Mouse (Mus musculus): ENCODE measurements at regions not wholly inside any gene's neighbourhood (a gene's known extent, or its start where the extent isn't known, plus 50 kb on each side); places are given as distances from the start of the nearest gene placed in this dataset.

GRCm38 (mm10) chr5:33512253-33512884, 78.6 kb upstream of the Nkx1-1 start:
- DNase-seq (ENCODE audit: low read depth), result no peak

GRCm38 (mm10) chr5:33511529-33512252, 77.9 kb upstream of the Nkx1-1 start:
- no peak for DNase-seq (ENCODE audit: low read depth)

GRCm38 (mm10) chr5:33505786-33506185, 72.0 kb upstream of the Nkx1-1 start:
- no peak for DNase-seq (ENCODE audit: low read depth)

- DNase-seq (ENCODE audit: low read depth), result no peak
Observed at GRCm38 (mm10) chr5:33501735-33502495, 68.1 kb upstream of the Nkx1-1 start.

- DNase-seq (ENCODE audit: low read depth), result no peak
Observed at GRCm38 (mm10) chr5:33501211-33501610, 67.4 kb upstream of the Nkx1-1 start.

- peak; percentile 6 for DNase-seq (ENCODE audit: low read depth)
Observed at GRCm38 (mm10) chr5:33495900-33496529, 62.2 kb upstream of the Nkx1-1 start.

GRCm38 (mm10) chr5:33495276-33495675, 61.5 kb upstream of the Nkx1-1 start:
- DNase-seq (ENCODE audit: low read depth), result no peak

- DNase-seq (ENCODE audit: low read depth), result no peak
Observed at GRCm38 (mm10) chr5:33492604-33493315, 59.0 kb upstream of the Nkx1-1 start.

- DNase-seq (ENCODE audit: low read depth), result no peak
Observed at GRCm38 (mm10) chr5:33489286-33489685, 55.5 kb upstream of the Nkx1-1 start.

GRCm38 (mm10) chr5:33488152-33488561, 54.4 kb upstream of the Nkx1-1 start:
- DNase-seq (ENCODE audit: low read depth), result no peak

GRCm38 (mm10) chr5:33485765-33486164, 52.0 kb upstream of the Nkx1-1 start:
- DNase-seq (ENCODE audit: low read depth), result no peak

Data from gonadal fat pad, adult 2 months (tissue).